Mouse (Mus musculus) stomach, postnatal 0 days (tissue): ENCODE data around the gene Scamp4.

Source experiments
- CTCF ChIP-seq: IDR thresholded peaks from 2 replicates; pipeline ENCODE4 v1.5.1; 2016; ENCODE audit warnings: antibody characterized with exemption, low read depth, mild to moderate bottlenecking, moderate library complexity
- EP300 ChIP-seq: optimal IDR thresholded peaks from 2 replicates; pipeline ENCODE3; 2016; ENCODE audit warnings: antibody characterized with exemption

DNA sequence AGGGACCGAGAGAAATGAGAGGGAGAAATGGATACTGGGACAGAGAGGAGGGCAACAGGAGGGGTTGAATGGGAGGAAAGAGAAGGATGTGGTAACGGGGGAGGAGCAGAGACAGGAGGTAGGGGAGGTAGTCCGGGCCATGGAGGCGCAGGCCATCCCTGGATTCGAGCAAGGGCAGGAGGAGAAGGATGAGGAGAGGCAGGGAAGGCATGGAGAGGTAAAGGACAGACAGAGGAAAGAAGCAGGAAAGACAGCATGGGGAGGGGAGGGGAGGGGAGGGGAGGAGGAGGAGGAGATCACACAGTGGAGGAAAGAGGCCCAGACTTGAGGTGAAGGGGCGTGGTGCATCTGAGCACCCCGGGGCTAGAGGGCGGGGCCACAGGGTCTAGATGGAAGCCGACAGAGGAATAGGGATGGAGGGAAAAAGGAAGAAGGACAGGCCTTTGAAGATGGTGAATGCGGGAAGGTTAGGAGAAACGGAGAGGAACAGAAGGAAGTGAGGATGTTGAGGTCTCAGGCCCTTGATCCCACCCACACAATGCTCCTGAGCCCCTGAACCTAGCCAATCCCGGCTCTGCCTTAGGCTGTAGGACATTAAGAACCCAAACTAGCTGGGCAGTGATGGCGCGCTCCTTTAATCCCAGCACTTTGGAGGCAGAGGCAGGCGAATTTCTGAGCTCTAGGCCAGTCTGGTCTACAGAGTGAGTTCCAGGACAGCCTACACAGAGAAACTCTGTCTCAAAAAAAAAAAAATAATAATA is 54.4 kb downstream of the Scamp4 start, which contains the start of gene Btbd2:
- TF ChIP-seq EP300 (no peak), CTCF (no peak)
